Mouse (Mus musculus) CH12.LX (cell line): Measurements from ENCODE around the gene Parp9. TPM values are rescaled to one million over a fixed set of nuclear protein-coding genes. Genes with fewer than 3 reads are reported as not detected.

ENCODE experiments used
- DNase-seq: peaks from one replicate; pipeline ENCODE4 v3.0.0-alpha.2; 2013; ENCODE audit errors: extremely low read depth
- H3K27ac ChIP-seq: 2 replicates; pipeline ENCODE4 v1.5.1; 2012; ENCODE audit warnings: low read depth, mild to moderate bottlenecking, control low read depth, moderate library complexity; ENCODE audit not compliant: insufficient read depth
- H3K27me3 ChIP-seq: replicated peaks from 2 replicates; pipeline ENCODE3; 2012; ENCODE audit warnings: inconsistent platforms
- H3K36me3 ChIP-seq, 2 experiments: replicated peaks in 1 of 2; 2 replicates each; pipeline versions ENCODE3 to v1.6.1; 2012; ENCODE audit warnings: inconsistent platforms in 1 of 2, low read length in 1 of 2, mild to moderate bottlenecking in 1 of 2, mixed read lengths in 1 of 2, moderate library complexity in 1 of 2; ENCODE audit not compliant: control insufficient read depth in 1 of 2, insufficient read depth in 1 of 2
- H3K4me1 ChIP-seq, 2 experiments: 2 replicates each; pipeline ENCODE4 v1.6.1; 2012; ENCODE audit warnings: inconsistent platforms in 1 of 2, moderate library complexity in 1 of 2; ENCODE audit not compliant: insufficient read depth in 2 of 2, control insufficient read depth in 1 of 2
- H3K4me2 ChIP-seq: 2 replicates; pipeline ENCODE4 v1.6.1; 2012; ENCODE audit warnings: low read depth, mild to moderate bottlenecking, control low read depth; ENCODE audit not compliant: poor library complexity, insufficient read depth, severe bottlenecking
- H3K4me3 ChIP-seq, 3 experiments: fragments of 150-350 bp in 1 of 3; sonication (generic) in 1 of 3; replicated peaks in 1 of 3; 2 replicates each; pipeline versions ENCODE3 to v1.5.1; 2011 to 2012; ENCODE audit warnings: low read depth in 2 of 3, low read length in 2 of 3, mild to moderate bottlenecking in 2 of 3, moderate library complexity in 2 of 3, control low read depth in 1 of 3, improper control_type of control experiment in 1 of 3, inconsistent platforms in 1 of 3, mixed read lengths in 1 of 3; ENCODE audit not compliant: poor library complexity in 1 of 3
- H3K79me2 ChIP-seq: replicated peaks from 2 replicates; pipeline ENCODE4 v1.6.1; 2012; ENCODE audit warnings: mild to moderate bottlenecking, moderate library complexity; ENCODE audit not compliant: control insufficient read depth, poor library complexity, insufficient read depth, severe bottlenecking; ENCODE audit errors: extremely low read depth
- H3K9ac ChIP-seq: 2 replicates; pipeline ENCODE4 v1.6.1; 2012; ENCODE audit warnings: low read depth, mild to moderate bottlenecking, control low read depth, moderate library complexity; ENCODE audit not compliant: insufficient read depth
- H3K9me3 ChIP-seq: replicated peaks from 2 replicates; pipeline ENCODE3; 2012; ENCODE audit warnings: low read length, inconsistent platforms, mixed read lengths
- BHLHE40 ChIP-seq: IDR thresholded peaks from 2 replicates; pipeline ENCODE4 v1.6.1; 2011; ENCODE audit warnings: mild to moderate bottlenecking, low read depth, low read length, improper control_type of control experiment
- CHD1 ChIP-seq: IDR thresholded peaks from 2 replicates; pipeline ENCODE4 v1.6.1; 2012; ENCODE audit warnings: low read depth, low read length, improper control_type of control experiment, inconsistent platforms
- CHD2 ChIP-seq: IDR thresholded peaks from 2 replicates; pipeline ENCODE4 v1.6.1; 2011; ENCODE audit warnings: low read length, improper control_type of control experiment
- E2F4 ChIP-seq: IDR thresholded peaks from 2 replicates; pipeline ENCODE4 v1.6.1; 2011; ENCODE audit warnings: low read depth, low read length, improper control_type of control experiment; ENCODE audit not compliant: insufficient replicate concordance
- ELF1 ChIP-seq: IDR thresholded peaks from 2 replicates; pipeline ENCODE4 v1.6.1; 2014; ENCODE audit warnings: low read depth, mild to moderate bottlenecking, inconsistent platforms, low read length, improper control_type of control experiment
- ETS1 ChIP-seq: conservative IDR thresholded peaks from 2 replicates; pipeline ENCODE4 v1.6.1; 2012; ENCODE audit warnings: low read depth, mild to moderate bottlenecking, inconsistent platforms, low read length, improper control_type of control experiment, moderate library complexity
- IRF4 ChIP-seq: IDR thresholded peaks from 2 replicates; pipeline ENCODE4 v1.6.1; 2014; ENCODE audit warnings: low read depth, mild to moderate bottlenecking, inconsistent platforms, low read length, improper control_type of control experiment
- KAT2A ChIP-seq: IDR thresholded peaks from 2 replicates; pipeline ENCODE4 v1.6.1; 2012; ENCODE audit warnings: low read length, improper control_type of control experiment, inconsistent platforms; ENCODE audit not compliant: insufficient replicate concordance
- MXI1 ChIP-seq: IDR thresholded peaks from 2 replicates; pipeline ENCODE4 v1.6.1; 2011; ENCODE audit warnings: mild to moderate bottlenecking, low read depth, low read length, improper control_type of control experiment
- NELFE ChIP-seq: IDR thresholded peaks from 2 replicates; pipeline ENCODE4 v1.6.1; 2011; ENCODE audit warnings: low read depth, low read length, improper control_type of control experiment
- PAX5 ChIP-seq: IDR thresholded peaks from 2 replicates; pipeline ENCODE4 v1.6.1; 2012; ENCODE audit warnings: low read length, inconsistent platforms, mixed read lengths
- RAD21 ChIP-seq: IDR thresholded peaks from 2 replicates; pipeline ENCODE4 v1.6.1; 2011; ENCODE audit warnings: low read depth, mild to moderate bottlenecking, low read length, improper control_type of control experiment, moderate library complexity
- RCOR1 ChIP-seq: conservative IDR thresholded peaks from 2 replicates; pipeline ENCODE4 v1.6.1; 2012; ENCODE audit warnings: low read depth, mild to moderate bottlenecking, inconsistent platforms, low read length, improper control_type of control experiment
- SIN3A ChIP-seq: IDR thresholded peaks from 2 replicates; pipeline ENCODE4 v1.6.1; 2012; ENCODE audit warnings: low read length, improper control_type of control experiment, inconsistent platforms
- SMC3 ChIP-seq: IDR thresholded peaks from 2 replicates; pipeline ENCODE4 v1.6.1; 2011; ENCODE audit warnings: low read depth, low read length, improper control_type of control experiment
- USF1 ChIP-seq: IDR thresholded peaks from 2 replicates; pipeline ENCODE4 v1.6.1; 2014; ENCODE audit warnings: low read depth, mild to moderate bottlenecking, inconsistent platforms, low read length, improper control_type of control experiment
- ZC3H11A ChIP-seq: IDR thresholded peaks from 2 replicates; pipeline ENCODE4 v1.6.1; 2012; ENCODE audit warnings: low read depth, mild to moderate bottlenecking, inconsistent platforms, low read length, improper control_type of control experiment
- ZMIZ1 ChIP-seq: IDR thresholded peaks from 2 replicates; pipeline ENCODE4 v1.6.1; 2012; ENCODE audit warnings: low read depth, mild to moderate bottlenecking, inconsistent platforms, low read length, improper control_type of control experiment
- dilution Hi-C: fragments of 300-500 bp; cut with MboI; formaldehyde crosslinking; loops from 2 replicates; pipeline ENCODE4 v1.14.3; 2020; ENCODE audit warnings: low sequenced_read_pairs; ENCODE audit not compliant: extremely low pct_unique_long_range_greater_than_20kb, extremely low pct_ligation_motif_present
- in situ Hi-C: fragments of 300-500 bp; cut with MboI; formaldehyde crosslinking; loops from 3 replicates; pipeline ENCODE4 v1.14.3; 2019; ENCODE audit warnings: low sequenced_read_pairs, low pct_ligation_motif_present, low pct_unique_long_range_greater_than_20kb, mixed read lengths
- polyA plus RNA-seq: library from polyadenylated mRNA; unstranded; fragments of >175 nt; gene quantifications from 2 replicates; pipeline ENCODE4 v1.2.1, GENCODE M21; 2012; ENCODE audit warnings: low read depth; ENCODE audit not compliant: insufficient read length
- total RNA-seq, 2 experiments: library from RNA; depleted of rRNA; stranded (reverse); fragments of 300-350 nt in 1 of 2; fragments of >200 nt in 1 of 2; gene quantifications; 2 replicates each; pipeline ENCODE4 v1.2.3; 2012 to 2014

Parp9 gene
- total and polyA plus RNA-seq, 3 experiments, result 30.3 to 53.1 (median 33.2) TPM

GRCm38 (mm10) chr16:35933181-35933580 is 5.1 kb upstream of the Parp9 start:
- TF ChIP-seq KAT2A (no peak), PAX5 (no peak), USF1 (no peak), SIN3A (no peak), E2F4 (no peak), ZC3H11A (no peak), SMC3 (no peak), BHLHE40 (no peak), ELF1 (no peak), ETS1 (no peak), CHD1 (no peak), RAD21 (no peak), CHD2 (no peak), IRF4 (no peak), RCOR1 (no peak), MXI1 (no peak), ZMIZ1 (no peak), NELFE (no peak)
- Histone ChIP-seq H3K36me3 (peaks cover 58 to 81% of the 10 kb centered on the region in 2 experiments), H3K9ac (no peak overlapping the region), H3K79me2 (peaks cover 6% of the 10 kb centered on the region), H3K27ac (no peak overlapping the region), H3K4me1 (peaks cover 6 to 24% of the 10 kb centered on the region in 2 experiments), H3K4me3 (no peak overlapping the region), H3K27me3 (no peaks in the 10 kb centered on the region), H3K9me3 (no peaks in the 10 kb centered on the region), H3K4me2 (no peak overlapping the region)
- no peak for DNase-seq
- dilution Hi-C loops (no loop called here), in situ Hi-C loops (loop anchor here (10.0 kb wide), 1 partner anchor 188 kb away; no protein-coding TSS in a partner anchor)

GRCm38 (mm10) chr16:35939261-35939660 is 991 bp downstream of the Parp9 start:
- Histone ChIP-seq H3K9ac (peak overlapping the region; percentile 64), H3K36me3 (peaks cover 31 to 55% of the 10 kb centered on the region in 2 experiments), H3K4me1 (peaks cover 6 to 28% of the 10 kb centered on the region in 2 experiments), H3K4me3 (peak overlapping the region; percentile 68 to 100 (median 69)), H3K27me3 (no peaks in the 10 kb centered on the region), H3K79me2 (peaks cover 6% of the 10 kb centered on the region)
- TF ChIP-seq CHD2, result peak; percentile 70; the same call in 1 of the 2 replicates
- no peak for TF ChIP-seq ZMIZ1
- no peak for TF ChIP-seq USF1
- TF ChIP-seq, all 38 proteins: peak for 1
- dilution Hi-C loops, result no loop called here
- peak overlapping the region; percentile 83 for H3K4me2 ChIP-seq
- DNase-seq, result peak; percentile 59
- in situ Hi-C loops, result loop anchor here (5.0 to 10.0 kb wide), 2 partner anchors 67 to 194 kb away; partner anchors contain the start of gene Parp14
- peak overlapping the region; percentile 55 for H3K27ac ChIP-seq
- H3K9me3 ChIP-seq, result no peaks in the 10 kb centered on the region
